Mouse (Mus musculus) kidney, embryonic 15.5 days (tissue): ENCODE results near the gene Atp7a. TPM values are rescaled to one million over a fixed set of nuclear protein-coding genes. Genes with fewer than 3 reads are reported as not detected.

ENCODE experiments used
- ATAC-seq: fragments of 200-750 bp; cut with Nextera tagmentation; replicated peaks from 2 replicates; pipeline ENCODE4 v1.8.0; 2017; ENCODE audit warnings: moderate TSS enrichment; ENCODE audit not compliant: low FRiP score
- H3K27ac ChIP-seq: fragments of 300-500 bp; sonication (generic); 2 replicates; pipeline ENCODE4 v1.5.1; 2015; ENCODE audit warnings: mild to moderate bottlenecking, inconsistent platforms
- H3K27me3 ChIP-seq: fragments of 300-500 bp; sonication (generic); 2 replicates; pipeline ENCODE4 v1.6.1; 2015; ENCODE audit warnings: inconsistent platforms
- H3K36me3 ChIP-seq: fragments of 300-500 bp; sonication (generic); 2 replicates; pipeline ENCODE4 v1.6.1; 2015; ENCODE audit warnings: inconsistent platforms
- H3K4me1 ChIP-seq: fragments of 300-500 bp; sonication (generic); 2 replicates; pipeline ENCODE4 v1.6.1; 2015; ENCODE audit warnings: inconsistent platforms
- H3K4me2 ChIP-seq: fragments of 300-500 bp; sonication (generic); 2 replicates; pipeline ENCODE4 v1.6.1; 2015; ENCODE audit warnings: moderate library complexity, mild to moderate bottlenecking, inconsistent platforms
- H3K4me3 ChIP-seq: fragments of 300-500 bp; sonication (generic); replicated peaks from 2 replicates; pipeline ENCODE4 v1.5.1; 2015; ENCODE audit warnings: mild to moderate bottlenecking, inconsistent platforms
- H3K9ac ChIP-seq: fragments of 300-500 bp; sonication (generic); 2 replicates; pipeline ENCODE4 v1.6.1; 2015; ENCODE audit warnings: mild to moderate bottlenecking, inconsistent platforms
- H3K9me3 ChIP-seq: fragments of 300-500 bp; sonication (generic); replicated peaks from 2 replicates; pipeline ENCODE4 v1.6.1; 2016; ENCODE audit warnings: inconsistent platforms
- WGBS: fragments of 180-500 bp; shearing (Covaris S2); methylation state at CpG from one replicate; pipeline ENCODE4 v1.1.7; 2015; ENCODE audit warnings: mixed read lengths; 5-methylcytosine and 5-hydroxymethylcytosine counted together
- polyA plus RNA-seq: library from polyadenylated mRNA; unstranded; fragments of >200 nt; fragmentation: Nextera tagmentation; extraction: Ambion mirVana; gene quantifications from 2 replicates; pipeline ENCODE4 v1.2.1, GENCODE M21; 2015

The Atp7a gene
- polyA plus RNA-seq, 1 experiment from 2014 or later: 29.3 TPM

DNA sequence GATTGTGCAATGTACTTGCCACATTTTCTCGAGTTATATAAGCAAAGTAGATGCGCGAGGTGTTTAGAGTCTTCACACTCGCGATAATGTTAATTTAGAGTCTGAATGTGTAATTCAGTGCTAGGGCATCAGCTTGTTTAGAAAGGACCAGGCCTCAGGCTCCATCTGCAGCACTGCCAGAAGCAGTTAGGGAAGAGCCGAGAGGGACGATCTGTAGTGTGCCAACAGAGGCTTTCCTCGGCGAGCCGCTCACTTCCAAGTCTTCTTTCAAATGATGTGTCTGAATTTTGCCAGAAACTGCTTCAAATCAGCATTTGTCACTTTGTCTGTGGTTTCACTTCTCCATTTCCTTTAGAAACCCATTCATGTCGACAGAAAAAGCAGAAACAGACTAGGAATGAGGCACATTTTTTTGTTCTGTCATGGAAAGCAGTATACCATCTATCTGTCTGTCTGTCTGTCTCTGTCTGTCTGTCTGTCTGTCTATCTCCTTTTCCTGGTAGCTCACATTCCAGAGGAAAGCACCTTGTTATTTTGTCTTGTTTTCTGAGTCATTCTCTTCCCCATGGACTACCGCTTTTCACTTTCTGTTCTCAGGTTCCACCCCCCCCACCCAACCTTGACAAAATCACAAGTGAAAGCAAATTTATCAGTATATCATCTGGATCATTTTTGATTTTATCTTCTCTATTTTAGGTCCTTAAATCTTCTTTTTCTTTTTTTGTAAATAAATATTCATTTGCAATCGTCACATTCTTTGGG is 112.4 kb downstream of the Atp7a start:
- Histone ChIP-seq H3K27me3 (peaks cover 18% of the 10 kb centered on the region), H3K4me3 (no peak overlapping the region), H3K9ac (no peak overlapping the region), H3K36me3 (no peaks in the 10 kb centered on the region), H3K4me1 (no peaks in the 10 kb centered on the region), H3K4me2 (no peak overlapping the region), H3K27ac (no peak overlapping the region), H3K9me3 (no peaks in the 10 kb centered on the region)
- WGBS: 81% methylated on average over 13 of the region's 13 CpGs
- ATAC-seq: no peak

DNA sequence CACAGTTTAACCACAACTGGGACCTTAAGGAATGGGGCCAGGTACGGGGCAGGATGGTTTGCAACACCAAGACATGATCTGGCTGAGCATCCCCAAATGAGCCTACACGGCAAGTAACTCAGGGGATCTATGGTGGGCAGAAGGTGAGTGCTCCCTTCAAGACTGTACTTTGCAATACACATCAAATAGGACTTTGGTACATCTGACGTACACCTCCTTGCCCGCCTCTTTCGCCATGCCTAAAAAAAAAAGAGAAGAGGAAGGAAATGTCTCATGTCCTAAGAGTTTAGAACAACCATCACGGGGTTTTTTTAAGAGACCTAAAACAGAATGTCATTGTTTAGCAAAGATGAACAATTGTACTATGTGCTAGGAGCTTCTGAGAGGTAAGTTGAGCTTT is 115.9 kb downstream of the Atp7a start, which contains the start of gene Tlr13:
Tlr13 (plus strand) TSS at position 269 of the 400 bp plus-strand sequence.
- no peak within 1 kb of the TSS for H3K4me2 ChIP-seq
- H3K27me3 ChIP-seq: peaks cover 11% of the 10 kb centered on the region
- no peaks in the 10 kb centered on the region for H3K36me3 ChIP-seq
- H3K9me3 ChIP-seq: no peaks in the 10 kb centered on the region
- 84% methylated on average over 6 of the region's 6 CpGs for WGBS
- H3K4me3 ChIP-seq: no peak within 1 kb of the TSS
- ATAC-seq: no peak
- H3K27ac ChIP-seq: no peak within 1 kb of the TSS
- H3K4me1 ChIP-seq: no peaks in the 10 kb centered on the region
- no peak within 1 kb of the TSS for H3K9ac ChIP-seq

DNA sequence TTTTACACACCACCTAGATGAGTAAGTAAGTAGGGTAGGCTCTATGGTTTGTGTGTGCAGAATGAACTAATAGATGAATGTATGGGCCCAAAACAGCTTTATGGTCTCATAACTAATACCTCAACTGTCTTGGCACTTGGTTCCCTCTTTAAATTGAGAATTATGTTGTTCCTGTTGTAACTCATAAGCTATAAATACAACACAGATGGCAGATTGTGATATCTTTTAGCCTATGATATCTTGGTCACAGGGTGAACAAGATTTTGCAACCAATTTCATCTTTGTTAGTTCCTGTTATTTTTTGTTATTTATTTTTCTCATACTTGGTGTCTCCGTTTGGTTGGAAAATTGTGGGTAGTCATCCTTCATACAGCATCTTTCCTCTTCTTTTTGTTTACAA is 121.1 kb downstream of the Atp7a start:
- Histone ChIP-seq H3K9ac (no peak overlapping the region), H3K36me3 (no peaks in the 10 kb centered on the region), H3K9me3 (no peaks in the 10 kb centered on the region), H3K27me3 (peaks cover 11% of the 10 kb centered on the region; the same call in 1 of the 2 replicates), H3K4me1 (no peaks in the 10 kb centered on the region), H3K4me2 (no peak overlapping the region), H3K27ac (no peak overlapping the region), H3K4me3 (no peak overlapping the region)
- ATAC-seq: no peak
- 81% methylated on average over 1 of the region's 1 CpGs for WGBS

DNA sequence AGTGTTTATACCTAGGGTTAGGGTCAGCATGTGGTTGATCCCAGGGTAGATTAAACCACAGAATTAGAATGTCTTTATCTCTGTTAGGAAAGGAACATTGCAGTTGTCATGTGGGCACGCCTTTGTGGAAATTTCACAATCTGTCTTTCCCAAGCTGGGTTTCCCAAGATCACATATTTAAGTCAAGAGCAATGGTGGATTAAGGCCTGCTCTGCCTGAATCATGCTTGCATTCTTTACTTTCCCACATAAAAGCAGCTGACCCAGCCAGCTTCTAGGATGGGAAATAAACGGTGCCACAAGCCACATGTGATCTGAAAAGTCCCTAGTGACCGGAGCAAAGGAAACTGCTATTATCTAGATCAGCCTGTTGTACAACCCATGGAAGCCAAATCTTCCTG is 122.4 kb downstream of the Atp7a start:
- Histone ChIP-seq H3K4me3 (no peak overlapping the region), H3K9me3 (no peaks in the 10 kb centered on the region), H3K4me1 (no peaks in the 10 kb centered on the region), H3K4me2 (no peak overlapping the region), H3K9ac (no peak overlapping the region), H3K36me3 (no peaks in the 10 kb centered on the region), H3K27me3 (peaks cover 11% of the 10 kb centered on the region; the same call in 1 of the 2 replicates), H3K27ac (no peak overlapping the region)
- WGBS: 85% methylated on average over 3 of the region's 3 CpGs
- no peak for ATAC-seq

DNA sequence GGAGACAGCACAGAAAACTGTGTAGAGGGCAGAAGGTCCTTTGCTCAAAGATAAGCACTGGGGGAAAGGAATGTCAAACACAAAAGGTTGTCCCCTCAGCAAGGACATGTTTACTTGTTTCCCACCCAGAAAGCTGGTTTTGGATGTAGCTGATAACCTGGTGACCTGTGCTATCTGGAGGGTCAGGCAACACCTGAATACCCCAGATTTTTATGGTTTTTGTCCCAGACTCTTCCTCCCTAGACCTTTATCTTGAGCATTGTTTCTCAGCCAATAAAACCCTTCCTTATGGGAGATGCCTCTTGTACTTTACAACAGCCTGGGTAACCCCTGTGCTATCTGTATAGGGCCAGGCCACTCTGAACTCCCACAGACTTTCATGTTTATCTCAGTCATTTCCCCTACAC is 127.1 kb downstream of the Atp7a start:
- ATAC-seq: no peak
- H3K9ac ChIP-seq: no peak overlapping the region
- no peaks in the 10 kb centered on the region for H3K36me3 ChIP-seq
- H3K4me1 ChIP-seq: no peaks in the 10 kb centered on the region
- peaks cover 15% of the 10 kb centered on the region; the same call in 1 of the 2 replicates for H3K27me3 ChIP-seq
- no peak overlapping the region for H3K27ac ChIP-seq
- no peaks in the 10 kb centered on the region for H3K9me3 ChIP-seq
- H3K4me2 ChIP-seq: no peak overlapping the region
- H3K4me3 ChIP-seq: no peak overlapping the region

DNA sequence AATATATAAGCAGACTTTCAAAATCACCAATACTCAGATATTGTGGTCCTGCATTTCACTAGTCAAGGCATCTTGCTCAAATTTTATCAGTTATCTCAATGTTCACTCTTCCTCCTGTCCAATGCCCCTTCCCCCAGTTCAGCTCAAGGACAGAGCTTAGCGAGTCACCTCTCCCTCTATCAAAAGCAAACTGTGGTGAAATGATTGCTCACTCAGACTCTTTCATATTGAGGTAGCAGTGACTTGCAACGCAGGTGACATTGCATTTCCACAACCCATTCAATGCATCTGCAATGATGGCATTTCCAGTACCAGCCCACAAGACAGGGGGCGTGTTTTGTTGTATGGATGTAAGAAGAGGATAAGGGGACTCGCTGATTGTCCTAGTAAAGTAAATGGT is 128.8 kb downstream of the Atp7a start:
- no peak overlapping the region for H3K4me2 ChIP-seq
- H3K27me3 ChIP-seq: peaks cover 11% of the 10 kb centered on the region; the same call in 1 of the 2 replicates
- no peaks in the 10 kb centered on the region for H3K4me1 ChIP-seq
- ATAC-seq: no peak
- no peaks in the 10 kb centered on the region for H3K36me3 ChIP-seq
- no peak overlapping the region for H3K9ac ChIP-seq
- no peak overlapping the region for H3K4me3 ChIP-seq
- WGBS: 72% methylated on average over 4 of the region's 4 CpGs
- H3K9me3 ChIP-seq: no peaks in the 10 kb centered on the region
- H3K27ac ChIP-seq: no peak overlapping the region

DNA sequence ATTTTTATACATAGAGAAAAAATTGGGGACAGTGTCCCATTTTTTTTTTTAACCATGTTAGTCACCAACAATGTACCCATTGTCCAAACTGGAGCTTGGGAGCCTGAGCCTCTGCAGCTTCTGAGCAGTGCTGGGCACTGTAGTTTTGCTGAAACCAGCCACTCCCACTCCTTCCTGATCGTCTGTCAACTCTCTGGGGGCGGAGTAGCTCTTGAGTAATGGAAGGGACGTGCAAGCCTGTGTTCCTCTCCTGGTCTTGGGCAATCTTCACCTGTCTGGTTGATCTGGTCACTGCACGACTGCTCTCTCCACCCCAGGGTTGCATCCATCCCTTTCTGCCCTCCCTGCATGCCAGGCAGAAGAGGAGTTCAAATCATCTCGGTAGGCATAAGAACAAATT is 136.9 kb downstream of the Atp7a start:
- Histone ChIP-seq H3K9me3 (no peaks in the 10 kb centered on the region), H3K36me3 (no peaks in the 10 kb centered on the region), H3K9ac (no peak overlapping the region), H3K27me3 (peaks cover 2% of the 10 kb centered on the region; the same call in 1 of the 2 replicates), H3K4me1 (no peaks in the 10 kb centered on the region), H3K27ac (no peak overlapping the region), H3K4me2 (no peak overlapping the region), H3K4me3 (no peak overlapping the region)
- WGBS: 57% methylated on average over 5 of the region's 5 CpGs
- no peak for ATAC-seq

DNA sequence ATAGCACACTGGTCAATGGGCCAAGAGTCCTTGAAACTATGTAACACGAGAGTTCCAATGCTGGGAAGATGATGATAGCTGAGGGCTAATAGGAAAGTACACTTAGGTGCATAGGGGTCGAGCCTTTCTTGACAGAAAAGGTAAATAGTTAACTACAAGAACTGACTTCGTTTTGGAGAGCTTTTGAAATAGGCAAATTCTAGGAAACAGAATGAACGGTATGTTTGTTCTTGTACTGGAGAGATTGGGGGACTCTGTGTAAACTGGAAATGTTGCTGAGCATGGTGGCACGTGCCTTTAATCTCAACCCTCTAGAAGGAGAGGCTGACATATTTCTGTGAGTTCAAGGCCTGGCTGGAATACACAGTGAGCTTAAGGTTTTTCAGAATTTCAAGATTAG is 137.5 kb downstream of the Atp7a start:
- no peak for ATAC-seq
- 0 out of 2 replicates have a peak, but pooled peaks cover 2% of the 10 kb centered on the region for H3K27me3 ChIP-seq
- 63% methylated on average over 5 of the region's 5 CpGs for WGBS

DNA sequence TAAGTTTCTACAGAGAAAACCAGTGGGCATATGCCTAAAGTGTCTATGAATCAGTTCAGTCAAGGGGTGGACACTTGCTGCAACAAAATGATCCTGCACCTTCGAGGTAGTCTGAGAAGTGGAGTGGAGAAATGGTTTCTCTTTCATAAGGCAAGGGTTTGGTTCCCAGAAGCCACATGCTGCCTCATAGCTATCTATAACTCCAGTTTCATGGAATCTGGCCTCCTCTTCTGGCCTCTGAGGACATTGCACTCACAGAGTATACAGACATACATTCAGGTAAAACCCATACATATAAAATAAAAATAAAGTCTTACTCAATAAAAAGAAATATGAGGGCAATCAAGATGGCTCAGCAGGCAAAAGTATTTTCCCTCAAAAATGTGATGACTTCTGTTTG is 138.0 kb downstream of the Atp7a start:
- no peak overlapping the region for H3K4me3 ChIP-seq
- H3K27ac ChIP-seq: no peak overlapping the region
- H3K36me3 ChIP-seq: no peaks in the 10 kb centered on the region
- no peak overlapping the region for H3K9ac ChIP-seq
- no peaks in the 10 kb centered on the region for H3K9me3 ChIP-seq
- H3K4me2 ChIP-seq: no peak overlapping the region
- 83% methylated on average over 1 of the region's 1 CpGs for WGBS
- no peaks in the 10 kb centered on the region for H3K4me1 ChIP-seq
- 0 out of 2 replicates have a peak, but pooled peaks cover 1% of the 10 kb centered on the region for H3K27me3 ChIP-seq
- no peak for ATAC-seq

More for the DNA sequence above, 137.5 kb downstream of the Atp7a start:
- Histone ChIP-seq H3K4me2 (no peak overlapping the region), H3K4me3 (no peak overlapping the region), H3K36me3 (no peaks in the 10 kb centered on the region), H3K4me1 (no peaks in the 10 kb centered on the region), H3K9ac (no peak overlapping the region), H3K27ac (no peak overlapping the region), H3K9me3 (no peaks in the 10 kb centered on the region)

DNA sequence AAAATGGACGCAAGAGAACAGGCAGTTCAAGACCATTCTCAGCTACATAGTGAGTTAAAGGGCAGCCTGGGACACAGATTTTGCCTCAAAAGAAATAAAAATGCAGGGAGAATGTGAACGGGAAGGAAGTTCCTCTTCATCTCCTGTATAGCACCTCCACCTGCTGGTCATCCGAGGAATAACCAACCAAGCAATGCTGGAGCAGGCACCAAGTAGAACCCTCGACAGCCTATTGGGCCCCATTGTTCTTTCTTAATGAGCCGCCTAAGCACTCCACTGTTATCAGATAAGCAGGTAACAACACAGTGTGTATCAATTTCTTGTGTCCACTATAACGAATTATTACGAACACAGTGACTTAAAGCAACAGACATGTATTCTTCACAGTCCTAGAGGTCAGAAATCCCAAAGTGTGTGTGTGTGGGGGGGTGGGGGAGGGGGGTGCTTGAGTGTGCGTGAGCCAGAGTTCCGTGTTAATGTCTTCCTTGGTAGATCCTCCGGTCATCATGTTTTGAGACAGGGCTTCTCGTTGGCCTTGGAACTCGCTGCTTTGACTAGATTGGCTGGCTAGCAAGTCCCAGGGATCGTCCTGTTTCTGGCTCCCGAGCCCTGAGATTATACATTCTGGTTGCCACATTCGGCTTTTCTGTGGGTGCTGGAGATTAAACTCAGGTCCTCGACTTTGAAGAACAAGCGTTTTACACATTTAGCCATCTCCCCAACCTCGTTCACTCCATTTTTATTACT is 144.2 kb downstream of the Atp7a start:
- Histone ChIP-seq H3K27ac (0 out of 2 replicates have a peak overlapping the region, but pooled peaks have one; percentile 56), H3K27me3 (no peaks in the 10 kb centered on the region), H3K9ac (peak overlapping the region; percentile 7; the same call in 1 of the 2 replicates), H3K4me2 (peak overlapping the region; percentile 55), H3K36me3 (no peaks in the 10 kb centered on the region), H3K9me3 (no peaks in the 10 kb centered on the region), H3K4me3 (peak overlapping the region; percentile 31), H3K4me1 (no peaks in the 10 kb centered on the region)
- WGBS: 25% methylated on average over 18 of the region's 18 CpGs
- ATAC-seq: peak; percentile 86

DNA sequence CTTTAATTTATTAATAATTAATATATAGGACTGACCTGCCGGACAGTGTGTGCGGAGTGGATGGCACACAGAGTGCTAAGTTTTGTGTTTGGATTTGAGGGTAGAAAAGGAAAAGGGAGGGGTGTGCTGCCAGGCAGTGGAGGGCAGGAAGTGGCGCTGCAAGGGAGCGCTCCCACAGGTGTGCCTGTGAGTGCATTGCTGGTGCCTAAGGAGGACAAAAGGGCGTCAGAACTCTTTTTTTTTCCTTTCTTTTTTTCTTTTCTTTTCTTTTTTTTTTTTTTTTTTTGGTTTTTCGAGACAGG is 144.7 kb downstream of the Atp7a start:
- Histone ChIP-seq H3K9me3 (no peaks in the 10 kb centered on the region), H3K27me3 (no peaks in the 10 kb centered on the region), H3K4me3 (peak overlapping the region; percentile 31), H3K4me2 (peak overlapping the region; percentile 55), H3K9ac (0 out of 2 replicates have a peak overlapping the region, but pooled peaks have one; percentile 7), H3K4me1 (no peaks in the 10 kb centered on the region), H3K36me3 (no peaks in the 10 kb centered on the region), H3K27ac (0 out of 2 replicates have a peak overlapping the region, but pooled peaks have one; percentile 56)
- WGBS: 52% methylated on average over 5 of the region's 6 CpGs
- ATAC-seq: peak; percentile 67; the same call in 1 of the 2 replicates
